Comparison of ENCODE assay signal across 17 mouse cellular contexts in genomic region chr19:36119783-36120471, GRCm38 (mm10). TPM values are rescaled to one million over a fixed set of nuclear protein-coding genes. Genes with fewer than 3 reads are reported as not detected.
A peak's percentile ranks its signal among the peaks of the same experiment; 100 is the strongest.
DNase-seq lines count a peak whose midpoint lies in the region; ATAC-seq and TF ChIP-seq lines count a peak whose summit lies in the region.
"Had no signal": no experiment of that assay in that cellular context is flagged by ENCODE, and none has a peak within 500 bp of the region (broad histone marks: within the 10 kb centered on the region; RNA-seq: fewer than 3 reads in every experiment).

Gene Ankrd1, minus strand, starts transcription at chr19:36120099.

- H3K27ac ChIP-seq in kidney, postnatal 0 days: no peak within 1 kb of the TSS
- peak within 1 kb of the TSS; percentile 62 for H3K27ac ChIP-seq in gastrocnemius, adult 2 months
- peak within 1 kb of the TSS; percentile 98 for H3K27ac ChIP-seq in heart, embryonic 13.5 days (replicated peaks)
- H3K27ac ChIP-seq in lung, postnatal 0 days (ENCODE audit: low read length): no peak within 1 kb of the TSS
- H3K27ac ChIP-seq in forebrain, embryonic 15.5 days (replicated peaks): no peak within 1 kb of the TSS
- no peak within 1 kb of the TSS for H3K27ac ChIP-seq in hindbrain, embryonic 12.5 days
- H3K27ac ChIP-seq: embryonic facial prominence, embryonic 13.5 days; hindbrain, embryonic 15.5 days; liver, embryonic 15.5 days; midbrain, embryonic 15.5 days had no signal

- 60% methylated on average over 14 of the region's 14 CpGs for WGBS in kidney, postnatal 0 days
- 19% methylated on average over 14 of the region's 14 CpGs for WGBS in heart, embryonic 13.5 days
- WGBS in lung, postnatal 0 days: 37% methylated on average over 14 of the region's 14 CpGs
- 86% methylated on average over 14 of the region's 14 CpGs for WGBS in forebrain, embryonic 15.5 days
- WGBS in hindbrain, embryonic 12.5 days: 87% methylated on average over 14 of the region's 14 CpGs

- peak; percentile 23 for DNase-seq in kidney, postnatal 0 days (ENCODE audit: low spot score)
- no peak for DNase-seq in kidney, adult 9 months
- peak; percentile 62 for DNase-seq in gastrocnemius, adult 2 months
- peak; percentile 24 for DNase-seq in lung, postnatal 0 days (ENCODE audit: low spot score)
- no peak for DNase-seq in spleen, postnatal 14 days (ENCODE audit: low spot score in 2 of 2)
- DNase-seq: adrenal gland, postnatal 14 days; cerebellum, adult 2 months; kidney, postnatal 25 days; right cerebral cortex, postnatal 4 days had no signal

- no peak for TF ChIP-seq CTCF in kidney, postnatal 0 days (IDR thresholded peaks at IDR 0.05; ENCODE audit: low read depth)
- no peak for TF ChIP-seq CTCF in gastrocnemius, adult 2 months (IDR thresholded peaks at IDR 0.05)
- no peak for TF ChIP-seq CTCF in lung, postnatal 0 days (IDR thresholded peaks at IDR 0.05)

- peaks cover 12% of the 10 kb centered on the region for H3K9me3 ChIP-seq in kidney, postnatal 0 days (replicated peaks; ENCODE audit: low read length)
- H3K9me3 ChIP-seq in heart, embryonic 13.5 days: peaks cover 22% of the 10 kb centered on the region
- H3K9me3 ChIP-seq in lung, postnatal 0 days (ENCODE audit: low read length): peaks cover 5% of the 10 kb centered on the region
- no peaks in the 10 kb centered on the region for H3K9me3 ChIP-seq in forebrain, embryonic 15.5 days
- H3K9me3 ChIP-seq in hindbrain, embryonic 12.5 days (replicated peaks): no peaks in the 10 kb centered on the region
- H3K9me3 ChIP-seq: hindbrain, embryonic 15.5 days; liver, embryonic 15.5 days; midbrain, embryonic 15.5 days had no signal

- no peak within 1 kb of the TSS for H3K4me2 ChIP-seq in kidney, postnatal 0 days (ENCODE audit: low read length)
- H3K4me2 ChIP-seq in heart, embryonic 13.5 days: peak within 1 kb of the TSS; percentile 68
- no peak within 1 kb of the TSS for H3K4me2 ChIP-seq in lung, postnatal 0 days (replicated peaks; ENCODE audit: low read depth, low read length)
- H3K4me2 ChIP-seq in forebrain, embryonic 15.5 days (replicated peaks): no peak within 1 kb of the TSS
- H3K4me2 ChIP-seq in hindbrain, embryonic 12.5 days (replicated peaks): no peak within 1 kb of the TSS
- H3K4me2 ChIP-seq: embryonic facial prominence, embryonic 13.5 days; hindbrain, embryonic 15.5 days; liver, embryonic 15.5 days; midbrain, embryonic 15.5 days had no signal

- H3K4me3 ChIP-seq in kidney, postnatal 0 days (replicated peaks; ENCODE audit: low read depth, low read length): no peak within 1 kb of the TSS
- peak within 1 kb of the TSS; percentile 49 for H3K4me3 ChIP-seq in gastrocnemius, adult 2 months
- H3K4me3 ChIP-seq in heart, embryonic 13.5 days: peak within 1 kb of the TSS; percentile 62
- H3K4me3 ChIP-seq in lung, postnatal 0 days (ENCODE audit: low read depth, low read length): no peak within 1 kb of the TSS
- H3K4me3 ChIP-seq in forebrain, embryonic 15.5 days: no peak within 1 kb of the TSS
- H3K4me3 ChIP-seq in hindbrain, embryonic 12.5 days: no peak within 1 kb of the TSS
- H3K4me3 ChIP-seq: embryonic facial prominence, embryonic 13.5 days; hindbrain, embryonic 15.5 days; liver, embryonic 15.5 days; midbrain, embryonic 15.5 days had no signal

- no peaks in the 10 kb centered on the region for H3K27me3 ChIP-seq in kidney, postnatal 0 days (ENCODE audit: insufficient read depth, low read length)
- no peaks in the 10 kb centered on the region for H3K27me3 ChIP-seq in heart, embryonic 13.5 days (replicated peaks)
- H3K27me3 ChIP-seq in lung, postnatal 0 days (replicated peaks; ENCODE audit: insufficient read depth, low read length): no peaks in the 10 kb centered on the region
- H3K27me3 ChIP-seq in forebrain, embryonic 15.5 days: no peaks in the 10 kb centered on the region
- H3K27me3 ChIP-seq in hindbrain, embryonic 12.5 days: no peaks in the 10 kb centered on the region
- H3K27me3 ChIP-seq: embryonic facial prominence, embryonic 13.5 days; hindbrain, embryonic 15.5 days; liver, embryonic 15.5 days; midbrain, embryonic 15.5 days had no signal

- intact Hi-C loops in gastrocnemius, adult 2 months (cut with DNase I): no loop called here

- H3K36me3 ChIP-seq in kidney, postnatal 0 days (ENCODE audit: insufficient read depth, low read length): no peaks in the 10 kb centered on the region
- H3K36me3 ChIP-seq in heart, embryonic 13.5 days: peaks cover 22% of the 10 kb centered on the region
- H3K36me3 ChIP-seq in lung, postnatal 0 days (ENCODE audit: insufficient read depth, low read length): no peaks in the 10 kb centered on the region
- H3K36me3 ChIP-seq in forebrain, embryonic 15.5 days: no peaks in the 10 kb centered on the region
- no peaks in the 10 kb centered on the region for H3K36me3 ChIP-seq in hindbrain, embryonic 12.5 days
- H3K36me3 ChIP-seq: embryonic facial prominence, embryonic 13.5 days; hindbrain, embryonic 15.5 days; liver, embryonic 15.5 days; midbrain, embryonic 15.5 days had no signal

- H3K4me1 ChIP-seq in kidney, postnatal 0 days (replicated peaks; ENCODE audit: insufficient read depth, low read length): no peaks in the 10 kb centered on the region
- H3K4me1 ChIP-seq in heart, embryonic 13.5 days: peaks cover 41% of the 10 kb centered on the region
- no peaks in the 10 kb centered on the region for H3K4me1 ChIP-seq in lung, postnatal 0 days (ENCODE audit: insufficient read depth, low read depth, low read length)
- no peaks in the 10 kb centered on the region for H3K4me1 ChIP-seq in forebrain, embryonic 15.5 days
- no peaks in the 10 kb centered on the region for H3K4me1 ChIP-seq in hindbrain, embryonic 12.5 days
- H3K4me1 ChIP-seq: hindbrain, embryonic 15.5 days; liver, embryonic 15.5 days; midbrain, embryonic 15.5 days had no signal

- TF ChIP-seq EP300 in lung, postnatal 0 days (IDR thresholded peaks at IDR 0.05): no peak

- ATAC-seq in kidney, postnatal 0 days (replicated peaks; ENCODE audit: low FRiP score, low read depth): no peak; the same call in 1 of the 2 replicates
- peak; percentile 81 for ATAC-seq in heart, embryonic 13.5 days (ENCODE audit: extremely low read depth, insufficient number of reproducible peaks, low FRiP score, low TSS enrichment)
- ATAC-seq in lung, postnatal 0 days: peak; percentile 35; the same call in 1 of the 2 replicates
- no peak for ATAC-seq in forebrain, embryonic 15.5 days (replicated peaks)
- no peak for ATAC-seq in hindbrain, embryonic 12.5 days (ENCODE audit: low FRiP score)
- ATAC-seq: midbrain, embryonic 15.5 days had no signal

- no peak within 1 kb of the TSS for H3K9ac ChIP-seq in kidney, postnatal 0 days (ENCODE audit: low read depth, low read length)
- peak within 1 kb of the TSS; percentile 91 for H3K9ac ChIP-seq in heart, embryonic 13.5 days
- H3K9ac ChIP-seq in lung, postnatal 0 days (replicated peaks; ENCODE audit: low read depth): no peak within 1 kb of the TSS
- H3K9ac ChIP-seq in forebrain, embryonic 15.5 days (replicated peaks): no peak within 1 kb of the TSS
- no peak within 1 kb of the TSS for H3K9ac ChIP-seq in hindbrain, embryonic 12.5 days
- H3K9ac ChIP-seq: embryonic facial prominence, embryonic 13.5 days; hindbrain, embryonic 15.5 days; liver, embryonic 15.5 days; midbrain, embryonic 15.5 days had no signal

RNA-seq across cellular contexts. Expression of gene Ankrd1, which starts in this region (rescaled TPM):
- polyA plus RNA-seq in kidney, postnatal 0 days (2015; fragmentation: Nextera tagmentation; extraction: Ambion mirVana): 0.66 and 0.83 TPM in 2 replicates
- 10 to 100 TPM in 1 of 2 experiments, 1 to 10 TPM in 1; 4.2 to 10.1 TPM for total RNA-seq in gastrocnemius, adult 2 months (2021)
- polyA plus RNA-seq in heart, embryonic 13.5 days (2015; fragmentation: Nextera tagmentation; extraction: Ambion mirVana): 394 and 473 TPM in 2 replicates
- polyA plus RNA-seq in lung, postnatal 0 days (2015; fragmentation: Nextera tagmentation; extraction: Ambion mirVana): 2.2 and 7.4 TPM in 2 replicates
- 0.19 TPM in 1 of 2 replicates, not detected in the other for polyA plus RNA-seq in forebrain, embryonic 15.5 days (2015; fragmentation: Nextera tagmentation; extraction: Ambion mirVana)
- polyA plus RNA-seq in hindbrain, embryonic 12.5 days (2016; fragmentation: Nextera tagmentation; extraction: Ambion mirVana): 0.26 and 0.50 TPM in 2 replicates
- total RNA-seq: adrenal gland, postnatal 14 days had no signal
- polyA plus RNA-seq: hindbrain, embryonic 15.5 days; midbrain, embryonic 15.5 days; neural tube, embryonic 14.5 days had no signal

Comparison
In these comparisons a context has a peak if more than half of its experiments do, and no peak if none do; other contexts are left out.
1. RNA of gene Ankrd1 (polyA plus RNA-seq): 394 to 473 TPM in heart, embryonic 13.5 days; 2.2 to 7.4 TPM in lung, postnatal 0 days, 0.66 to 0.83 TPM in kidney, postnatal 0 days, 0.26 to 0.50 TPM in hindbrain, embryonic 12.5 days and 0.19 TPM in forebrain, embryonic 15.5 days; every median in the first group is over 10 times any median in the second.
2. Peak in DNase-seq in kidney, postnatal 0 days; RNA of the gene not detected or under 1 TPM.
3. ATAC-seq: peak in heart, embryonic 13.5 days (single experiment) and lung, postnatal 0 days (single experiment); none in kidney, postnatal 0 days (single experiment), forebrain, embryonic 15.5 days (single experiment) and hindbrain, embryonic 12.5 days (single experiment).
4. DNase-seq: peak in gastrocnemius, adult 2 months (single experiment) and lung, postnatal 0 days (single experiment); none in kidney, adult 9 months (single experiment) and spleen, postnatal 14 days (0 of 2).
5. H3K27ac ChIP-seq: peak in gastrocnemius, adult 2 months (single experiment) and heart, embryonic 13.5 days (single experiment); none in kidney, postnatal 0 days (single experiment), lung, postnatal 0 days (single experiment), forebrain, embryonic 15.5 days (single experiment) and hindbrain, embryonic 12.5 days (single experiment).
6. H3K4me3 ChIP-seq: peak in gastrocnemius, adult 2 months (single experiment) and heart, embryonic 13.5 days (single experiment); none in kidney, postnatal 0 days (single experiment), lung, postnatal 0 days (single experiment), forebrain, embryonic 15.5 days (single experiment) and hindbrain, embryonic 12.5 days (single experiment).